Mouse (Mus musculus) forebrain, embryonic 13.5 days (tissue): ENCODE measurements around the gene Dnaaf1. TPM values are rescaled to one million over a fixed set of nuclear protein-coding genes. Genes with fewer than 3 reads are reported as not detected.
A peak's percentile ranks its signal among the peaks of the same experiment; 100 is the strongest.

Experiments used
- ATAC-seq: fragments of 200-750 bp; cut with Nextera tagmentation; 2 replicates; pipeline ENCODE4 v1.8.0; 2017
- H3K27ac ChIP-seq: fragments of 300-500 bp; sonication (generic); 2 replicates; pipeline ENCODE4 v1.5.1; 2015; ENCODE audit warnings: inconsistent platforms, mild to moderate bottlenecking, moderate library complexity
- H3K27me3 ChIP-seq: fragments of 300-500 bp; sonication (generic); 2 replicates; pipeline ENCODE4 v1.6.1; 2015; ENCODE audit warnings: mild to moderate bottlenecking, inconsistent platforms
- H3K36me3 ChIP-seq: fragments of 300-500 bp; sonication (generic); 2 replicates; pipeline ENCODE4 v1.6.1; 2015; ENCODE audit warnings: mild to moderate bottlenecking, inconsistent platforms; ENCODE audit not compliant: poor library complexity, severe bottlenecking
- H3K4me1 ChIP-seq: fragments of 300-500 bp; sonication (generic); 2 replicates; pipeline ENCODE4 v1.6.1; 2015; ENCODE audit warnings: inconsistent platforms
- H3K4me2 ChIP-seq: fragments of 300-500 bp; sonication (generic); 2 replicates; pipeline ENCODE4 v1.6.1; 2015; ENCODE audit warnings: inconsistent platforms, mild to moderate bottlenecking, moderate library complexity
- H3K4me3 ChIP-seq: fragments of 300-500 bp; sonication (generic); 2 replicates; pipeline ENCODE4 v1.5.1; 2015; ENCODE audit warnings: mild to moderate bottlenecking, inconsistent platforms
- H3K9ac ChIP-seq: fragments of 300-500 bp; sonication (generic); 2 replicates; pipeline ENCODE4 v1.6.1; 2015; ENCODE audit warnings: mild to moderate bottlenecking, inconsistent platforms
- H3K9me3 ChIP-seq: fragments of 300-500 bp; sonication (generic); replicated peaks from 2 replicates; pipeline ENCODE4 v1.6.1; 2016; ENCODE audit warnings: inconsistent platforms
- WGBS: fragments of 180-500 bp; shearing (Covaris S2); methylation state at CpG from one replicate; pipeline ENCODE4 v1.1.7; 2015; 5-methylcytosine and 5-hydroxymethylcytosine counted together
- polyA plus RNA-seq: library from polyadenylated mRNA; unstranded; fragments of >200 nt; fragmentation: Nextera tagmentation; extraction: Ambion mirVana; gene quantifications from 2 replicates; pipeline ENCODE4 v1.2.1, GENCODE M21; 2015

The Dnaaf1 gene
- polyA plus RNA-seq, 1 experiment from 2014 or later, result 0.19 TPM

DNA sequence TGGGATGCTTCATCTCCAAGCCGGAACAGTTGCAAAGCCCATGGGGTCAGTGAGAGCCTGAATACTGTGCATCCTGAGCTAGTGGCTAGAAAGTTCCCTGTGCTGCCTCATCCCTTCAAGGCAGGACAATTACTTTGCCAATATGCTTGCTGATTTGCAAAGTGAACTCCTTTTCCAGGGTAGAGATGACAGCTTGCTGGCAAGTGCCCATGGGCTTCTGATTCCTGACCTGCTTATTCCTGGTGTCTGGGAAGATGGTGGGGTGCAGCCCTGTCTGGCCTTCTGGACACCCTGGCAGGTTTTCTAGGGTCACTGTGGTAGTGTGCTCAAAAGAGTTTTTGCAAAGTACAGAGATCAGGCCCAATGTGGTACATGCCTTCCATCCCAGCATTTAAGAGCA lies 67.9 kb downstream of the Dnaaf1 start:
- Histone ChIP-seq H3K9me3 (peaks cover 11% of the 10 kb centered on the region; the same call in 1 of the 2 replicates), H3K9ac (no peak overlapping the region), H3K27me3 (no peaks in the 10 kb centered on the region), H3K27ac (no peak overlapping the region), H3K4me3 (no peak overlapping the region), H3K36me3 (no peaks in the 10 kb centered on the region), H3K4me2 (no peak overlapping the region), H3K4me1 (no peaks in the 10 kb centered on the region)
- 100% methylated on average over 1 of the region's 1 CpGs for WGBS
- ATAC-seq, result no peak

DNA sequence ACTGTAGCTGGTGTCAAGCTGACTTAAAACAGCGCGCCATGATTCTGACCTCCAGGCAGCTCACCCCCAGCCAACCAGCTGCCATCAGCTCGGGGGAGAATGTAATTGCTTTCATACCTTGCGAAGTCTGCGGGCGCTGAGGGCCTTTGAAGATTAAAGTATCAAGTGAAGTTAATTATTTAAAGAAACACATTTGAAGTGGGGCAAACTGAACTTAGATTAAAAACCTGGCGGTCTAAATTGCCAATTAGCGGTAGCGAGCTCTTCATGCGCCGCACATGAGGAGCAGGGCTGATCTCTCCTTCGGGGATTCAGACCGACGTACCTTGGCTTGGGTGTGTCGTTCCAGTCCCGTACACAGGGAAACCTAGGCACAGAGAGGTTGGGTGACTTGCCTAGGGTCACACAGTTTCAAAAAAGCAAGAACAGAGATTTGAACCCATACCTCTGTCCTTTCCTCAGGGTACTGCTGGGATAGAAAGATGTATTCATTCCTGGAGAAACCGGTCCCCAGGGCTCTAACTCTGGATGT lies 69.5 kb downstream of the Dnaaf1 start:
- no peaks in the 10 kb centered on the region for H3K27me3 ChIP-seq
- peaks cover 11% of the 10 kb centered on the region; the same call in 1 of the 2 replicates for H3K9me3 ChIP-seq
- H3K36me3 ChIP-seq, result no peaks in the 10 kb centered on the region
- no peak overlapping the region for H3K9ac ChIP-seq
- 72% methylated on average over 17 of the region's 17 CpGs for WGBS
- ATAC-seq, result no peak
- H3K4me1 ChIP-seq, result no peaks in the 10 kb centered on the region
- no peak overlapping the region for H3K4me2 ChIP-seq
- no peak overlapping the region for H3K27ac ChIP-seq
- no peak overlapping the region for H3K4me3 ChIP-seq

DNA sequence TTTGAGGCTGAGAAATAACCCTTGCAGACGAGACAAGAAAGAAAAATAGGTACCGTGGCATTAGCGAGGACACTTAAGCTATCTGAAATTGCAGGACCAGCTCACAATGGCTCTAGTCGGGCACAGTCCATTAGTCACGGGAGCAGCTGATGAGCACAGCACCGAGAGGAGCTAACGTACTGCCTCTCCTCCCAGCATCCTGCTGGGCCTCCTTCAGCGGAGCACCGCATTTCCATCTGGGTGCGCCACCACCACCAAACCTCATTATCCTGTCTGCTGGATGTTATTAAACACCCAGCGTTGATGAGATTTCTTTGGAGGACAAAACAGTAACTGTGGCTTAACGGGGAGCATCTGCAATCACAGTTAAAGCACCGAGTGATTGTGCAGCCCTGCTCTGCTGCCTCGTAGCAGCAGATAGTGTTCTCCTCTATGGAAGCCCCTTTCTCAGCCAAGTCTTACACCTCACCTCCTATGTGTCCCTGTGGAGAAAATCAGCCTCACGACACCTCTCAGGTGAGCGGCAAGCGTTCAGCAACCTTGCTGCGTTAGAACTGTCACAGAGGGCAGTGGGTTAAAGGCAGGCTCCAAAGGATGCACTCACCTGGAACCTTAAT lies 70.1 kb downstream of the Dnaaf1 start:
- Histone ChIP-seq H3K9me3 (peaks cover 11% of the 10 kb centered on the region; the same call in 1 of the 2 replicates), H3K27ac (0 out of 2 replicates have a peak overlapping the region, but pooled peaks have one; percentile 38), H3K9ac (no peak overlapping the region), H3K27me3 (no peaks in the 10 kb centered on the region), H3K4me2 (no peak overlapping the region), H3K36me3 (no peaks in the 10 kb centered on the region), H3K4me1 (no peaks in the 10 kb centered on the region), H3K4me3 (no peak overlapping the region)
- 55% methylated on average over 18 of the region's 18 CpGs for WGBS
- ATAC-seq, result no peak

DNA sequence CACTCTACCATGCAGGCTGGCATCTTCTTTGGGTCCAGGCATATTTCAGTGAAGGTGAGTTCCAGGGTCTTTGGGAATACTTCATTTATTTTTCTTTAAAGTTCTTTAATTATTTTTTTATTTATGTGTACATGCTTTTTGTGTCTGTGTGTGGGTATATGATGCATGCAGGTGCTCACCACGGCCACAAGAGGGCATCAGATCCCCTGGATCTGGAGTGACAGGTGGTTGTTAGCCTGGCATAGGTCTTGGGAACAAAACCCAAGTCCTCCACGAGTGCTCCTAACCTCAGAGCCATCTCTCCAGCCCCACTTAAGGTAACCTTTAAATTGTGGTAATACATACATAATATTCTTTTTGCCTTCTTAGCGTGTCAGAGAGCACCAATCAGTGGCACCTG lies 71.2 kb downstream of the Dnaaf1 start:
- no peak for ATAC-seq
- no peaks in the 10 kb centered on the region for H3K4me1 ChIP-seq
- WGBS, result 77% methylated on average over 3 of the region's 3 CpGs
- no peaks in the 10 kb centered on the region for H3K36me3 ChIP-seq
- H3K9me3 ChIP-seq, result peaks cover 11% of the 10 kb centered on the region; the same call in 1 of the 2 replicates
- no peak overlapping the region for H3K4me3 ChIP-seq
- no peak overlapping the region for H3K4me2 ChIP-seq
- no peak overlapping the region for H3K9ac ChIP-seq
- H3K27me3 ChIP-seq, result no peaks in the 10 kb centered on the region
- H3K27ac ChIP-seq, result no peak overlapping the region

DNA sequence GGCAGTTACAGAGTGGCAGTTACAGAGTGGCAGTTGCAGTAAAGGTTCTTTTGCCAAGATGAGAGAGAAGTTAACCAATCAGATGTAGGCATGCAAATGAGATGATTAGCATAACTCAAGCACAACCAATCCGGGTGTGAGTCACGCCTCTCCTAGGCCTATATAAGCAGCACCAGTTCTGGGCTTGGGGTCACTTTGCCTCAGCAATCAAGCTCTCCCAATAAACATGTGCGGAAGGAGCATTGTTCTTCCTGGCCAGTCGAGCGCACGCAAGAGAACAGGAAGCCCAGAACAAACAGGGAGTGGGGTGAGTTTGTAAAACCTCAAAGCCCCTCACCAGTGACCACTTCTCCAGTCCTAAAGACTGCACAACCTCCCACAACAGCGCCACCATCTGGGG lies 71.8 kb downstream of the Dnaaf1 start:
- WGBS, result 80% methylated on average over 7 of the region's 7 CpGs
- Histone ChIP-seq H3K27me3 (no peaks in the 10 kb centered on the region), H3K9ac (no peak overlapping the region), H3K9me3 (peaks cover 11% of the 10 kb centered on the region; the same call in 1 of the 2 replicates), H3K4me1 (no peaks in the 10 kb centered on the region), H3K4me3 (no peak overlapping the region), H3K27ac (no peak overlapping the region), H3K36me3 (no peaks in the 10 kb centered on the region), H3K4me2 (no peak overlapping the region)
- ATAC-seq, result no peak

Other genes starting within 250 kb of the Dnaaf1 start
- 465 and 467 TPM in 2 replicates for gene Hsbp1, start 230.7 kb upstream of the Dnaaf1 start, polyA plus RNA-seq
- gene Mlycd, start 180.4 kb upstream of the Dnaaf1 start, polyA plus RNA-seq, result 11.0 and 11.1 TPM in 2 replicates
- 0.14 and 0.37 TPM in 2 replicates for gene Osgin1, start 141.1 kb upstream of the Dnaaf1 start, polyA plus RNA-seq
- 13.3 and 15.3 TPM in 2 replicates for gene Necab2, start 128.5 kb upstream of the Dnaaf1 start, polyA plus RNA-seq
- not detected in 2 replicates for gene Slc38a8, start 73.5 kb upstream of the Dnaaf1 start, polyA plus RNA-seq
- gene Mbtps1, start 16.5 kb upstream of the Dnaaf1 start, polyA plus RNA-seq, result 67.2 and 70.5 TPM in 2 replicates
- gene Hsdl1, start 52 bp upstream of the Dnaaf1 start, polyA plus RNA-seq, result 109 and 130 TPM in 2 replicates
- 15.2 and 16.8 TPM in 2 replicates for gene Taf1c, start 30.0 kb downstream of the Dnaaf1 start, polyA plus RNA-seq
- not detected in 2 replicates for gene Adad2, start 37.5 kb downstream of the Dnaaf1 start, polyA plus RNA-seq
- gene Kcng4, start 60.4 kb downstream of the Dnaaf1 start, polyA plus RNA-seq, result 0.17 TPM in 1 of 2 replicates, not detected in the other
- gene Wfdc1, start 91.1 kb downstream of the Dnaaf1 start, polyA plus RNA-seq, result 0.76 and 1.7 TPM in 2 replicates
- not detected in 2 replicates for gene Atp2c2, start 124.8 kb downstream of the Dnaaf1 start, polyA plus RNA-seq
- gene Tldc1, start 203.2 kb downstream of the Dnaaf1 start, polyA plus RNA-seq, result 11.6 and 14.4 TPM in 2 replicates